Mouse (Mus musculus) heart, embryonic 10.5 days (tissue): ENCODE results near the gene Mapt. TPM values are rescaled to one million over a fixed set of nuclear protein-coding genes. Genes with fewer than 3 reads are reported as not detected.
A peak's percentile ranks its signal among the peaks of the same experiment; 100 is the strongest.

Experiments
- DNase-seq: peaks from one replicate; pipeline ENCODE4 v3.0.0-alpha.2; 2017; ENCODE audit warnings: low spot score
- H3K27ac ChIP-seq: fragments of 300-500 bp; sonication (generic); 2 replicates; pipeline ENCODE4 v1.5.1; 2016; ENCODE audit warnings: mild to moderate bottlenecking
- H3K27me3 ChIP-seq: fragments of 300-500 bp; sonication (generic); 2 replicates; pipeline ENCODE4 v1.6.1; 2016; ENCODE audit warnings: mild to moderate bottlenecking; ENCODE audit not compliant: poor library complexity, insufficient read depth, severe bottlenecking
- H3K36me3 ChIP-seq: fragments of 300-500 bp; sonication (generic); 2 replicates; pipeline ENCODE4 v1.6.1; 2016; ENCODE audit warnings: mild to moderate bottlenecking, moderate library complexity
- H3K4me1 ChIP-seq: fragments of 300-500 bp; sonication (generic); 2 replicates; pipeline ENCODE4 v1.6.1; 2016; ENCODE audit warnings: mild to moderate bottlenecking
- H3K4me3 ChIP-seq: fragments of 300-500 bp; sonication (generic); 2 replicates; pipeline ENCODE4 v1.5.1; 2016; ENCODE audit warnings: mild to moderate bottlenecking, moderate library complexity
- H3K9me3 ChIP-seq: fragments of 300-500 bp; sonication (generic); 2 replicates; pipeline ENCODE4 v1.6.1; 2016; ENCODE audit warnings: mild to moderate bottlenecking, moderate library complexity
- WGBS: fragments of 180-500 bp; shearing (Covaris S2); methylation state at CpG from one replicate; pipeline ENCODE4 v1.1.7; 2016; 5-methylcytosine and 5-hydroxymethylcytosine counted together
- polyA plus RNA-seq: library from polyadenylated mRNA; unstranded; fragments of >200 nt; fragmentation: Nextera tagmentation; extraction: Ambion mirVana; gene quantifications from 2 replicates; pipeline ENCODE4 v1.2.1, GENCODE M21; 2016

Gene Mapt
- polyA plus RNA-seq, 1 experiment from 2014 or later = 1.4 TPM

DNA sequence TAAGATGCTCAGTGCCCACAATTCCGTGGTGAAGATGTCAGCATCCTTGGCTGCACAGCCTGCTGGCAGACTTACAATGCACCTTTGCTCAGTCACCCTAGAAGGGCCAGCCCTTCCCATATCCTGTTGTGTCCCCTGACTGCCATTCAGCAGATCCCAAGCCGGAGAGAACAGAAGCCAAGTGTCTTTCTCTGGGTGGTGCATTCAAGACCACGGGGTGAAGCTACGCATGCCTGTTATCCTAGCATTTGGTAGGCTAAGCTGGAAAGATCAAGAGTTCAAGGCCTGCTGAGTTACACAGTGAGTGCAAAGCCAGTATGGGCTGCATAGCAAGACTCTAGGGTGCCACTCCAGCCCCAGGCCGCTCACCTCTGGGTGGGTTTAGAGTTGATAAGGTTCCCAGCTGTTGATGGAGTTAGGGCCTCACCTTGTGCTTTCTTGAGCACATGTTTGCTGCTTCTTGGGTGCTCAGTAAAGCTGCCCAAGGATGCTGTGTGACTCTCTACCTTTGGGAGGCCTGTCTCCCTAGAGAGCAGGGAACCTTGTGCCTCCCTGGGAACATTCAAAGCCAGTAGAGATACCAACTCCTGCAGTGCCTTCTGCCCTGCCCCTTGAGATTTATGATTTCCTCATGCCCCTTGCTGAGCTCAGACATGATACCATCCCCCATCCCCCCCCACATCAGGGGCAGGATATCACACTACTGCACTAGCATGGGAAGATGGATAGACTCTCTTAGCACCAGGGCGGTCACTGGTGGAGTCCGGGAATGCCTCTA lies 61.4 kb downstream of the Mapt start:
- WGBS = 74% methylated on average over 7 of the region's 7 CpGs
- DNase-seq = no peak
- Histone ChIP-seq H3K27ac (peak overlapping the region; percentile 54), H3K36me3 (no peaks in the 10 kb centered on the region), H3K4me1 (peaks cover 30% of the 10 kb centered on the region), H3K9me3 (no peaks in the 10 kb centered on the region), H3K4me3 (no peak overlapping the region), H3K27me3 (no peaks in the 10 kb centered on the region; the same call in 1 of the 2 replicates)

DNA sequence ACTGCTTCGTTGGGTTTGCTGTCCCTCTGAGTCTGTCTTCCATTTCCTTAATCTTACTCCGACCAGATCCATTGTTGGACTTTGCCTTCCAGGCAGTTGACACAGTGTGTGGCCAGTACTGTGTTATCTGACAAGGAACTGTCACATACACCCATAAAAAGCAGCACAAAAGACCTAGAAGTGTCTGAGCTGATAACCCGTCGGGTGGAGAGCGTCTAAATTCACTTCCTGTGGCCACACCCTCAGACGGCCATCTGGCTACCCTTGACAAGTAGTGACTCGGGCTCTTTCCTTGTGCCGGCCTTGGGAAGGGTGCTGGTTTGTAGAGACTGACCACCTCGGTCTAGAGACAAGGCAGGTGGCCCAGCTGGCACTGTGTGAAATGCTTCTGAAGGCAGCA lies 62.1 kb downstream of the Mapt start:
- H3K4me3 ChIP-seq = no peak overlapping the region
- no peaks in the 10 kb centered on the region; the same call in 1 of the 2 replicates for H3K27me3 ChIP-seq
- peaks cover 30% of the 10 kb centered on the region for H3K4me1 ChIP-seq
- H3K36me3 ChIP-seq = no peaks in the 10 kb centered on the region
- no peaks in the 10 kb centered on the region for H3K9me3 ChIP-seq
- peak; percentile 94 for DNase-seq
- H3K27ac ChIP-seq = peak overlapping the region; percentile 54; the same call in 1 of the 2 replicates
- WGBS = 33% methylated on average over 9 of the region's 9 CpGs

DNA sequence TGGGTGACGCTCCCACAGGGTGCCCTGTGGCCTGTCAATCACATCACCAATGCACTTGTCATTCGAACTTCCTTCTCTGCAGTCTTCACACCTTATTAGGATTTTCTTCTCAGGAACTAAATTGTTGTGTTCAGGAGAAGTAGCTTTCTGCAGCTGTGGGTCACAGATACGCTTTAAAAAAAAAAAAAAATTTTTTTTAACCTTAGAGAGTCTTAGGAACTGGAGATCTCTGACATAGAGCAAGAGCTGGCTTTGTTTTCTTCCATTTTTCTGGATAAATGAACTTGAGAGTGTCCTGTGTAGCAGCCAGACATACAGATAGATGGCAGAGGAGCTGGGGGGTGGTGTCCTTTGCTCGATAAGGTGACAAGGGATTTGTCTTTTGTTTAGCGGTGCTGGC lies 64.0 kb downstream of the Mapt start:
- DNase-seq = no peak
- Histone ChIP-seq H3K4me3 (no peak overlapping the region), H3K9me3 (no peaks in the 10 kb centered on the region), H3K27me3 (no peaks in the 10 kb centered on the region; the same call in 1 of the 2 replicates), H3K4me1 (peaks cover 24% of the 10 kb centered on the region), H3K36me3 (no peaks in the 10 kb centered on the region), H3K27ac (peak overlapping the region; percentile 79)
- 53% methylated on average over 5 of the region's 5 CpGs for WGBS

DNA sequence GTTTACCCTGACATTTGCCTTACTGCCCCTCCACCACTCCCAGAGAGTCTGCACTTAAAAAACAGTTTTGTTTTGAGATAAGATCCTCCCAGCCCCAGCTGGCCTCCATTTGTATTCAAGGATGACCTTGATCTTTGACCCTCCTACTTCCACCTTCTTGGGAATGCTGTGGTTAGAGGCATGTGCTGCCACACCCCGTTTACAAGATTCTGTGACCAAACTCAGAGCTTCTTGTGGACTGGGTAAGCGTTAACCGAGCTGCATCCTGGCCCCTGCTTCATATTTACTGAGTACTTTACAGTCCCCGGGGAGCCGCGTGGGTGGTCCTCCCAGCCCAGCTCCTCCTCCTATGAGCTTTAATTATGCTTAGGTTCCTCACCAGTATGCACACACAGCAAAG lies 64.5 kb downstream of the Mapt start:
- H3K4me3 ChIP-seq = no peak overlapping the region
- H3K27ac ChIP-seq = peak overlapping the region; percentile 79
- H3K9me3 ChIP-seq = no peaks in the 10 kb centered on the region
- no peaks in the 10 kb centered on the region; the same call in 1 of the 2 replicates for H3K27me3 ChIP-seq
- no peak for DNase-seq
- H3K4me1 ChIP-seq = peaks cover 24% of the 10 kb centered on the region
- no peaks in the 10 kb centered on the region for H3K36me3 ChIP-seq
- WGBS = 26% methylated on average over 6 of the region's 6 CpGs

DNA sequence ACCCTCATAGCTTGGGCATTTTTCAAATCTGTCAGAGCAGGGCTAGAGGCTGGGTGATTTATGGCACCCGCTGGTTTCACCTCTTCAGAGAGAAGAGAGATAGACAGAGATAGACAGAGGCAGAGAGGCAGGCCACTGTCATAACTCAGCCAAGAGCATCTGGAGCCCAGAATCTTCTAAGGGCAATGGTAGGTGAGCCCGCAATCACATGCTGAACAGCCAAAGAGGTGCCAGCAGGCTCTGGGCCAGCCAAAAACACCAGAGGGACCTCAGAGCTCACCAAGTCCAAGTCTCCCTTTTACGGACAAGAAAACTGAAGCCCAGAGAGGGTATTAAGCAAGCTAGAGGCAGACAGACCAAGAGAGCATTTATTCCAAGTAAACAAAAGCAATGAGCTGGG lies 66.5 kb downstream of the Mapt start:
- Histone ChIP-seq H3K4me1 (peaks cover 41% of the 10 kb centered on the region), H3K9me3 (no peaks in the 10 kb centered on the region), H3K27me3 (no peaks in the 10 kb centered on the region), H3K4me3 (no peak overlapping the region), H3K27ac (no peak overlapping the region), H3K36me3 (no peaks in the 10 kb centered on the region)
- 89% methylated on average over 3 of the region's 3 CpGs for WGBS
- DNase-seq = no peak

DNA sequence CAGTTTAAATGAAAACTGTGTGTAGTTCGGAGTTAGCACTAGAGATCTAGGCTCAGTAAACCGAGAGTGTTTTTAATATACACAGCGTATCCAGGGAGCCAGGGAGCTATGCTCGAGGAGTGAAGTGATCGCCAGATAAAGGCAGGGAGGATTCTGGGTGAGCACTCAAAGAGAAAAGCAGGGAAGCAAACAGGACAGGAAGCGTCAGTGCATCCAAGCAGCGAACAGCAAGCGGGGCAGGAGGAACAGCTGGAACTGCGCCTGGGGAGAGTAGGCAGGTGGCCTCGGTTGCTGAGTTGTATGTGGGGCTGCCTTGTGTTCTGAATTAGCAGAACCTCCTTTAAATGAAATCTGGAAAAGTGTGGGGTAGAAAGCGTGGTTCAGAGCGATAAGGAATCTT lies 71.4 kb downstream of the Mapt start:
- Histone ChIP-seq H3K9me3 (no peaks in the 10 kb centered on the region), H3K4me1 (peaks cover 30% of the 10 kb centered on the region), H3K27me3 (0 out of 2 replicates have a peak, but pooled peaks cover 9% of the 10 kb centered on the region), H3K36me3 (no peaks in the 10 kb centered on the region), H3K4me3 (no peak overlapping the region), H3K27ac (no peak overlapping the region)
- 52% methylated on average over 12 of the region's 12 CpGs for WGBS
- no peak for DNase-seq

DNA sequence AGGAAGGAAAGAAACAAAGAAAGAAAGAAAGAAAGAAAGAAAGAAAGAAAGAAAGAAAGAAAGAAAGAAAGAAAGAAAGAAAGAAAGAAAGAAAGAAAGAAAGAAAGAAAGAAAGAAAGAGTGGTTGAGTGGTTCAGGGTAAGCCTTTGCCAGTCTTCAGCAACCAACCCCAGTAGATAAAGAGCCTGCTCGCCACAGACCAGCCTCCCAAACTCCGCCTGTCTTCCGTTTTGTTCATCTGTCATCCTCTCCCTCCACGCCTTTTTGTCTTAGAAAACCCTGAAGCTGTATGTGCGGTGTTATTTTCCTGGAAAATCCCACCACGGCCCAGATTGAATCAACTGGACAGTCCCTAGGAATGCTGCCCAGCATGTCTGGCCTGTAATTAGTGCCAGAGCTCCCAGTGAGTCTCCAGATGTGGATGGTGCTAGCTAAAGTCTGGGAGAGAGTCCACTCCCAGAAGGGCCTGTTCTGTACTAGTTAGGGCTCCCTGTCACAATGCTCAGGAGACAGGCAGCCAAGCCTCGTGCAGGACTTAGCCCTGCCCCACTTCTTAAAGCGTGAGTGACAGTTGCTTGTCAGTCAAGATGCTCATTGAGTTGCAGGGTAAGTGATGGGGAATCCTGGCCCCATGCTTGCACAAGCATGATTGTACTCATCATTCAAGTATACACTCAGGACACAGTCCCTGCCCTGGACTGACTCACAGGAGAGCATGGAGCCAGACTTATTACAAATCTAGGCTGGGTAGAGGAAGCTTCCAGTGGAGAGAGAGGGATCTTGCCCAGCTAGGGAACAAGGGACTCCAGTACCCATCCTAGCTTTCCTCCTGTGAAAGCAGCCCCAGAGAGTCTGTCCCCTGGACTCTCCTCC lies 72.1 kb downstream of the Mapt start:
- H3K27me3 ChIP-seq = 0 out of 2 replicates have a peak, but pooled peaks cover 9% of the 10 kb centered on the region
- H3K27ac ChIP-seq = no peak overlapping the region
- H3K36me3 ChIP-seq = no peaks in the 10 kb centered on the region
- peaks cover 30% of the 10 kb centered on the region for H3K4me1 ChIP-seq
- no peaks in the 10 kb centered on the region for H3K9me3 ChIP-seq
- DNase-seq = no peak
- 58% methylated on average over 8 of the region's 8 CpGs for WGBS
- H3K4me3 ChIP-seq = no peak overlapping the region

DNA sequence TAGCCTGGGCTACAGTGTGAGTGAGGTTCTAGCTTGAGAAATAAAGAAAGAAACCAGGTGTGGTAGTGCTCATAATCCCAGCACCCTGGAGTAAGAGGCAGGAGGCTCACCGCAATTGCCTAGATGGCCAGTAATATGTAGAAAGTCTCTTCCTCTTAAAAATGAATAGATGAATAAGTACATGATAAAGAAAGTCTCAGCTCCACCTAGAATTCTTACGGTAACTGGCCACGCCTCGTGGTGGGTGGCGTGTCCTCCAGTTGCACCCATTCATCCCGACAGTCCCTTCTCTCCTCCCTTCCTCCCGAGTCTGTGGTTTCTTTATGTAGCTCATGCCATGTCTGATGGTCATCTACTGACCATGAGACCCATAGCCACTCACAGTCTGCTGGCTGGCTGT lies 74.5 kb downstream of the Mapt start:
- Histone ChIP-seq H3K36me3 (no peaks in the 10 kb centered on the region), H3K4me1 (peaks cover 32% of the 10 kb centered on the region), H3K4me3 (no peak overlapping the region), H3K9me3 (no peaks in the 10 kb centered on the region), H3K27me3 (peaks cover 31% of the 10 kb centered on the region), H3K27ac (no peak overlapping the region)
- WGBS = 94% methylated on average over 7 of the region's 7 CpGs
- no peak for DNase-seq

DNA sequence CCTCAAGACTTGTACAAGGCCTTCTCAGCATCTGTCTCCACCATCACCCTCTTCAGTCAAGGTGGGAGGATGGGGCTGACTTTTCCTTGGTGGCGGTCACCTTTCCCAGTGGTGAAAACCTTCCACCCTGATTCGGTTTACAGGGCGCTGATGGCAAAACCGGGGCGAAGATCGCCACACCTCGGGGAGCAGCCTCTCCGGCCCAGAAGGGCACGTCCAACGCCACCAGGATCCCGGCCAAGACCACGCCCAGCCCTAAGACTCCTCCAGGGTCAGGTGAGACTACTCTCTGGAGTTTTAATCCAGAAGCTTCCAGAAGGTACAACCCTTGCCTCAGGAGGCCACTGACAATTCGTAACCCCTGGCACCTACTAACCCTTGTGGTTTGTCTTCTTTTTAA lies 75.3 kb downstream of the Mapt start:
- Histone ChIP-seq H3K36me3 (no peaks in the 10 kb centered on the region), H3K4me1 (peaks cover 25% of the 10 kb centered on the region), H3K27ac (no peak overlapping the region), H3K9me3 (no peaks in the 10 kb centered on the region), H3K27me3 (peaks cover 38% of the 10 kb centered on the region), H3K4me3 (no peak overlapping the region)
- DNase-seq = no peak
- 90% methylated on average over 13 of the region's 13 CpGs for WGBS

DNA sequence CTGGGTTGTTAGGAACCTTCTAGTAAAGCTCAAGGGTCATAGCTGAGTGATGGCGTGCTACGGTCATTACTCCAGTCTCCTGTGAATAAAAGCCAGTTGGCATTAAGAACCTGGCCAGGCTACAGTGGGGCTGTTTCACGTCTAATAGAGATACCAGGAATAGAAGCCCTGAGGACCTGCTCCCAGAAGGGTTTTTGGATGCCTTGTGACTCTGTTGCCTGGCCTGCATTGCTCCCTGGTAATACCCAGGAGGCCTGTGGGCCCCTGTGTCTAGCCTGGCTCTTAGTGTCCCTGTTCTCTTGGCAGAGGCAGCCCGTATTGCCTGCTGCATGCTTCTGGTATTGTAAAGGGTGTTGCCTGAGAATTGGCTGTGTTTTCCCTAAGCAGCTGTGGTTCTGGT lies 75.9 kb downstream of the Mapt start:
- H3K27me3 ChIP-seq = peaks cover 40% of the 10 kb centered on the region
- WGBS = 72% methylated on average over 4 of the region's 4 CpGs
- H3K4me1 ChIP-seq = peaks cover 21% of the 10 kb centered on the region
- H3K9me3 ChIP-seq = no peaks in the 10 kb centered on the region
- no peak for DNase-seq
- no peaks in the 10 kb centered on the region for H3K36me3 ChIP-seq
- no peak overlapping the region for H3K4me3 ChIP-seq
- H3K27ac ChIP-seq = no peak overlapping the region

DNA sequence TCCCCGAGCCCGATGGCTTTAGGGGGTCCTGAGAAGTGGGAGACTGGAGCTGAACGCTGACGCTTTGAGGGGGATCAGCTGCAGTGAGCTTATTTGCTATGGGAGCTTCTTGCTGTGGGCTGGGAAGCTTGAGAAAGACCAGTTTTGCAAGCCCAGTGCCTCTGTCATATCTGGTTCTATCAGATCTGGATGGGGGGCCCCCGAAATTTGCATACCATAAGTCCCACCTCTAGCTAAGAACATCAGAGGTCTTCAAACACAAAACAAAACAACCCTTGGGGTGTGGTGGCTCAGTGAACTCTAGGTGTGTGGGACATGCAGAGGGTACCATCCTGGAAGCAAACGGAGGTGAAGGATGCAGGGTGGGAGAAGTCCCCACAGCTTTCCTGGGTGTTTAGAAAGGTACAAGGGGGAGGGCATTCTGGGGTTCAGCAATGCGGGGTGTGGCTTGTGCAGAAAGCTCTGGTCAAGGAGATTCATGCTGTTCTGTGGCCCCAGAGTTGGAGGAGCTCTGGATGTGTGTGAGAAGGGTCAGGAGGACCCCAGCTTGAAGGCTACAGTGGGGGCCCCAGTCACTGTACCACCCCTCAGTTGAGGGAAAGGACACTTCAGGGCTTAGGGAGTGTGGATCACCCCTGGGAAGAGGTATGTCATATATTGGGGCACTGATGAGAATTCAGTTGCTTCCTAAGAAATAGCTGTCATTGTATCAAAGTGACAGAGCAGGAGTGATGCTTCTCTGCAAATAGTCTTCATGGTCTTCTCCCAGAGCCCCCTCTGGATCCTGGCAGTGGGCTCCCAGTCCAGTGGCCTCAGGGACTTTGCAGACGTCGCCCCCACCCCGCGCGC lies 78.4 kb downstream of the Mapt start:
- no peaks in the 10 kb centered on the region for H3K36me3 ChIP-seq
- peaks cover 40% of the 10 kb centered on the region for H3K27me3 ChIP-seq
- no peaks in the 10 kb centered on the region for H3K9me3 ChIP-seq
- WGBS = 28% methylated on average over 12 of the region's 12 CpGs
- peaks cover 15% of the 10 kb centered on the region for H3K4me1 ChIP-seq
- H3K4me3 ChIP-seq = peak overlapping the region; percentile 40
- DNase-seq = no peak
- H3K27ac ChIP-seq = peak overlapping the region; percentile 17; the same call in 1 of the 2 replicates

DNA sequence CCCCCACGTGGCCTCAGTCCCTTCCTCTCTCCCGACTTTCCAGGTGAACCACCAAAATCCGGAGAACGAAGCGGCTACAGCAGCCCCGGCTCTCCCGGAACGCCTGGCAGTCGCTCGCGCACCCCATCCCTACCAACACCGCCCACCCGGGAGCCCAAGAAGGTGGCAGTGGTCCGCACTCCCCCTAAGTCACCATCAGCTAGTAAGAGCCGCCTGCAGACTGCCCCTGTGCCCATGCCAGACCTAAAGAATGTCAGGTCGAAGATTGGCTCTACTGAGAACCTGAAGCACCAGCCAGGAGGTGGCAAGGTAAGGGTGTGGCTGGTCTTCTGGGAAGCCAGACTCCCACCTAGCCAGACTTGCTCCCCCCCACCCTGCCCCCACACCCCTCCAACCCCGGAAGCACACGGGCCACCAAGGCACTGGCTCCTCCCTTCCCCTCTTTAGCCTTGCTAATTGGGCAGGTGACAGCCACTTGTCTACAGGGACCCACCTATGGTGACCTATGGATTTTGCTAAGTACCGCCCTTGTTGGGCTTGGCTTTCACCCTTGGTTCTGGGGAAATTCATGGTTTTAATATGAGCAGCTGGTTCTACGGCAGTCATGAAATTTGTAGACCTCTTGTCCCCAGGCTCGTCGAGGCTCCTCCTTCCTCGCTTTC lies 79.2 kb downstream of the Mapt start:
- peaks cover 15% of the 10 kb centered on the region for H3K4me1 ChIP-seq
- WGBS = 11% methylated on average over 23 of the region's 23 CpGs
- H3K4me3 ChIP-seq = peak overlapping the region; percentile 40
- no peaks in the 10 kb centered on the region for H3K36me3 ChIP-seq
- peaks cover 40% of the 10 kb centered on the region for H3K27me3 ChIP-seq
- no peak for DNase-seq
- H3K9me3 ChIP-seq = no peaks in the 10 kb centered on the region
- peak overlapping the region; percentile 17; the same call in 1 of the 2 replicates for H3K27ac ChIP-seq
